Mouse (Mus musculus) right cerebral cortex, adult 2 months (tissue): ENCODE data around the gene Clec14a.
"Not testable (repeated sequence)": the region's sequence is repeated elsewhere in the genome, so short reads cannot be mapped to it uniquely, and the experiment has no call there.

Experiments
- DNase-seq, 2 experiments: peaks; one replicate each; pipeline ENCODE4 v3.0.0; 2021 to 2022; ENCODE audit warnings: low spot score in 2 of 2

The Clec14a gene

GRCm38 (mm10) chr12:58268563-58269501 is at the start of gene Clec14a:
TSS of gene Clec14a (minus strand) at chr12:58269290.
- DNase-seq = no peak

DNA sequence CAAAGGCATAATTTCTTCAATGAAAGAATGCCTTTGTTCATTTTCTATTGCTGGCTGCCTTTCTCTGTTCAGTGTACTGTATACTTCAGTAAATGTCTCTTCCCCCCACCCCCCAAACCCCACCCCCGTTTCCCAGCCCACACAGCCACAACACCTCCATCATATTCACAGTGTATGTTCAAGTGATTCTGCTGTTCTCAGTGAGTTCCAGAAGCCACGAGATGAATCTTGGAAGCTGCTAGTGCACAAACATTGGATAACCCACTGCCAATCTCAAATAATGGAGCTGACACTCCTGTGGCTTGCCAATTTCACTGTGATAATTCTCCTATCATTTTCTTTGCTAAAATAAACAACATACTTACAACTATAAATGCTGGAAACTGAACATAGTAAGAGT is 38.7 kb upstream of the Clec14a start:
- DNase-seq = no peak

GRCm38 (mm10) chr12:58306402-58306801 is 37.3 kb upstream of the Clec14a start:
- DNase-seq = not testable (repeated sequence)

GRCm38 (mm10) chr12:58305567-58305966 is 36.5 kb upstream of the Clec14a start:
- DNase-seq = no peak

DNA sequence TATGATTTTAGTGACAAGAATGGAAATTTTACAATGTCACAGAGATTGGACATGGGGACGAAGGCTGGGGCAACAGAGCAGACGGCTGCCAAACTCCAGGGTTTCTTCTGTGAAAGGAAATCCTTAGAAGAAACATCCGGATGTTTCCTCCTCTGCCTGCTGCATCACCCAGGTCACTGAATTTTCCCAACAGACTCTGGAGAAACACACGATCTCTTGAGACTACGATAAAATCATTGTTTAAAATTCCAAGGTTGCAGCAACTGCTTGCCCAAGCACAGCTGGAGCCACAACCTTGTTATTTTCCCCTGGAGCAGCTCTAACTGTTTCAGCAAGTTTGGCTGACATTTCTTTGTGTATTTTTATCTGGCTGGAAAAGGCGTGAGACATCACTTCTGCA is 27.9 kb upstream of the Clec14a start:
- no peak for DNase-seq

DNA sequence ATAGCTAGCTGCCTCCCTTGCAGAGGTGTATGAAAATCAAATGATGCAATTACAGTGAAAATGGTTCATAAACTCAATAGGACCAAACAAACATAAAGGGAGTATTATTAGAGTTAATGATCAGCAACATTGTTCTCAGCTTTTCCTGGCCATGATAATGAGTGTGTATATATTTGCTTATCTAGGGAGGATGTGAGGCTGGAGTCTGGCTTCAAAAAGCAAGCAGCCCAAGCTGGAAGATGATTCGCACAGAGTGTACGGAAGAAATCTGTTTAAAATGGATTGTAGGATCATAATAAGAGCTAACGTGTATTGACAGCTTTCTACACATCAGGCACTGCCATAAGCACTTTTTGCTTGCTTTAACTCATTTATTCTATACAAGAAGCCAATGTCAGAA is 16.8 kb upstream of the Clec14a start:
- no peak for DNase-seq

DNA sequence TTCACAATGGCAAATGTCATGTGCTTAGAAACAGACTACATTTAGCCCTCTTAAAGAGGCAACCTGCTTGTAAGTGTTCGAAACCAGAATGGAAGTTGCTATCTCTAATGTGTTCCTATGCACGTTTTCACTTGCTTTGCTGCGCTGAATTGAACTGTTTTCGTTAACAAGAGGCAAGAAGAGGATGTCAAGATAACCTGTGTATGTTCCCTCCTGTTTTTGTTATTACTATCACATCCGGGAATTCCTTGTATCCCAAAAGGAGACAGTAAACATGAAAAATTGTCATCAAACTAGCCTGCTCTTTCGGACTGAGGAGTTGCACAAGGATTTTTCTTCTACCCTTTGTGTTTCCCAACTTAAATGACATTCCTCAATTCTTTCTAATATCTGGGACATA is 1.4 kb upstream of the Clec14a start:
- no peak for DNase-seq

GRCm38 (mm10) chr12:58269505-58269904 is 415 bp upstream of the Clec14a start:
- no peak for DNase-seq

- DNase-seq = peak; percentile 25 to 31
Measured at GRCm38 (mm10) chr12:58268186-58268562, 916 bp downstream of the Clec14a start.

DNA sequence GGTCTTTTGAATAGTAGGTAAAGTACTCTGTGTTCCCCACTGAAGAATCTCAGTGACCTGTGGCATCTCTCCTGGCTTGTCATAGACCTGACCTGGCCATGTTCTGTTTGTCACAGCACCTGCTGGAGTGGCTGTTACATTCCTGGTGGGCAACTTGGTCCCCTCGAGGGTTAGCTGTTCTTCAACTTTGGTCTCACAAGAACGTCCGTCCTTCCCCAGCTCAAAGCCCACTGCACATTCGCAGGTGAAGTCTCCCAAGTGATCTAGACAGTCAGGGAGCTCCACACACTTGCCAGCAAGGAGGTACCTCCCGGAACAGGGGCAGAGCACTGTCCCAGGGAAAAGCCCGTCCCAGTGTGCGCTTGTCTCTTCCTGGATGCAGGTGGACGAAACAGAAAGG is 1.3 kb downstream of the Clec14a start:
- peak in 1 of 2 experiments; percentile 4 for DNase-seq

DNA sequence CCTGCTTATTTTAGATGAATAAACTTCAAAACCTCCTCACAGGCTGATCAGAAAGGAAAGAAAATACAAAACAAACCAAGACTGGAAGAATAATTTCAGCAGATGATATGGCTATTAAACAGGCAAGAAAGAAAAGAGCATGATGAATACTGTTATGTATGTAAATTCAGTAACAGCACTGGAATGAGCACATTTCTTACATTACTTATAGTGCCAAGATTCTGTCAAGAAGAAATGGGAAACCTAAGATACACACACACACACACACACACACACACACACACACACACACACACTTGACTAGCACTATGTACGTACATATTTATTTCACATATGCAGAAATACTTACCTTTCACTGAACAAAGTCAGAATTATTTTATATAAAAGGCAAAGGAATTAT is 17.2 kb downstream of the Clec14a start:
- no peak for DNase-seq

GRCm38 (mm10) chr12:58232489-58232888 is 36.6 kb downstream of the Clec14a start:
- DNase-seq = no peak

GRCm38 (mm10) chr12:58225644-58226043 is 43.4 kb downstream of the Clec14a start:
- no peak for DNase-seq

DNA sequence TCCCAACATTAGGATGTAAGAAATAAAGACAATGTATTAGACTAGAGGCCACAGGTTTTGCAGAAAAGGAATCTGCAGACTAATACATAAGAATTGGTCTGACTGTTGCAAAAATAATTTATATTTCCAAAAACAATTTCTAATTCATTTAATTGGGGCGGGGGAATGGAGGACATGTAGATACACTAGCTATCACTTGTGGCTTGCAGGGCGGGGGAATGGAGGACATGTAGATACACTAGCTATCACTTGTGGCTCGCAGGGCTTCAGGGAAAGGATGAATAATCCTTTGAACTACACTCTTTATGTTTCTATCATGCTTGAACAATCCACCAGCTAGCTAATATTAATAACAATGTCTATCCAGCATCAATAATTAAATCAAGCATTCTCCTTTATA is 50.0 kb downstream of the Clec14a start:
- DNase-seq = no peak

GRCm38 (mm10) chr12:58216218-58216617 is 52.9 kb downstream of the Clec14a start:
- no peak for DNase-seq
